Mouse (Mus musculus) left cerebral cortex, postnatal 4 days (tissue): ENCODE data around the gene Obp2a. TPM values are rescaled to one million over a fixed set of nuclear protein-coding genes. Genes with fewer than 3 reads are reported as not detected.
"Not testable (repeated sequence)": the region's sequence is repeated elsewhere in the genome, so short reads cannot be mapped to it uniquely, and the experiment has no call there.

ENCODE experiments used
- DNase-seq: peaks from one replicate; pipeline ENCODE4 v3.0.0-alpha.2; 2022
- intact Hi-C: fragments of 180-260 bp; cut with DNase I; formaldehyde crosslinking; loops from one replicate; pipeline ENCODE4 v1.15.1; 2025
- total RNA-seq, 2 experiments: library from RNA; stranded (reverse); gene quantifications; 2 replicates each; pipeline ENCODE4 v1.2.3; 2021

Gene Obp2a
- total RNA-seq: not detected

GRCm38 (mm10) chr2:25699743-25700142, at the start of gene Obp2a:
Obp2a (plus strand) TSS chr2:25700043.
- DNase-seq, intact Hi-C loops: not testable (repeated sequence)

GRCm38 (mm10) chr2:25652902-25653301, 46.9 kb upstream of the Obp2a start, which contains the start of gene Lcn8:
Lcn8 (plus strand) TSS chr2:25653120.
- no peak for DNase-seq
- intact Hi-C loops: no loop called here

DNA sequence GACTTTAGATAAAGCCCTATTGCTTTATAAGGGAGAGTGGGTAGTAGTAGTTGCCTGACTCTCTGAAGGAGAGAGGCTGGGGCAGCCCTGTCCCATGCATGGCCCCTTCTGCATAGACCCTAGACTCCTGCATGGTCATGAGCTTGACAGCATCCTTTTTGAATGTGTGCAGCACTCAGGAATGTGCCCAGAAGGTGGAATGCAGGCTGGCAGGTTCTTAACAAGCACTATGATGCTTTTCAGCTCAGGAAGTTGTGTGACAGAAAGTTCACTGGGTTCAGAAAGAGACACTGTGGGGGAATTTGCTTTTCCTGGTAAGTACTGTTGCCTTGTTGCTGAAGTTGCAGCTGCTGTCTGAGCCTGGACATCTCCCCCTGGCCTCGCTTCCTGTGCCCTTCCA, 45.3 kb upstream of the Obp2a start:
- no peak for DNase-seq
- intact Hi-C loops: no loop called here

- DNase-seq: peak; percentile 32
- intact Hi-C loops: no loop called here
Measured at GRCm38 (mm10) chr2:25656691-25657090, 43.2 kb upstream of the Obp2a start.

- intact Hi-C loops: no loop called here
- DNase-seq: peak; percentile 63
Measured at GRCm38 (mm10) chr2:25657246-25657645, 42.6 kb upstream of the Obp2a start.

GRCm38 (mm10) chr2:25657652-25658051, 42.2 kb upstream of the Obp2a start, which contains the start of gene Lcn5:
Lcn5 (plus strand) TSS chr2:25657952.
- intact Hi-C loops: no loop called here
- DNase-seq: no peak

DNA sequence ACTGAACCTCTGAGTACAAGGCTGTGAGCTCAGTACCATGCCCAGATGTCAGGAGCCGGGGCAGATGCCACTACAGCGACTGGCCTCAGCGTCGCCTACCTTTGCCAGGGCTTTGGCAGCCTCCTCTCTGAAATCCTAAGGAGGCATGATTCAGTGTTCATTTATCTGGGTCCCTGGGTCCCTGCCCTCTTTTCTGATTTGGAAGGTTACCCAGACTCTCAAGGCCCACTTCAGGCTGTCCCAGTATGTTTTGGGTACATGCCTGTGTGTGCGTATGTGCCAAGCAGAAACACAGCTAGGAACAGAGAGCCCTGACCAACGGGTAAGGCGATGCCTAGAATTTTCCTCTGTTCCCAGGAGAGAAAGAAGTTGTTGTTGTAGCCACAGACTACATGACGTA, 39.6 kb upstream of the Obp2a start:
- DNase-seq: no peak
- intact Hi-C loops: no loop called here

GRCm38 (mm10) chr2:25661245-25661970, 38.4 kb upstream of the Obp2a start:
- intact Hi-C loops: no loop called here
- peak; percentile 29 for DNase-seq

DNA sequence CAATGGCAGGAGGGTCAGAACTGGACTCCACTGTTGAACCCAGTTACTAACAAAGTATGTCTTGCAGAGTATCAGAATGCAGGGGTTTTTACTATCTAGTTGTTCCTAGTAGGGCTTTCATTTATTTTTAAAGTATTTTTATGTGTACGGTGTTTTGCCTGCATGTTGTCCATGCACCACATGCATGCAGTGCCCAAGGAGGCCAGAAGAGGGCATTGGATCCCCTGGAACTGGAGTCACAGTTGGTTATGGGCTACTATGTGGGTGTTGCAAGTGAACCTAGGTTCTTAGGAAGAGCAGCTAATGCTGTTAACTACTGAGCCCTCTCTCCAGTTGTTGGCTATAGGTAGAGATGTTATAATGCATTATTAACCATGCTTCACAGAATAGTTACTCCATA, 36.3 kb upstream of the Obp2a start:
- peak; percentile 66 for DNase-seq
- intact Hi-C loops: no loop called here

GRCm38 (mm10) chr2:25664125-25664524, 35.7 kb upstream of the Obp2a start:
- intact Hi-C loops: no loop called here

DNA sequence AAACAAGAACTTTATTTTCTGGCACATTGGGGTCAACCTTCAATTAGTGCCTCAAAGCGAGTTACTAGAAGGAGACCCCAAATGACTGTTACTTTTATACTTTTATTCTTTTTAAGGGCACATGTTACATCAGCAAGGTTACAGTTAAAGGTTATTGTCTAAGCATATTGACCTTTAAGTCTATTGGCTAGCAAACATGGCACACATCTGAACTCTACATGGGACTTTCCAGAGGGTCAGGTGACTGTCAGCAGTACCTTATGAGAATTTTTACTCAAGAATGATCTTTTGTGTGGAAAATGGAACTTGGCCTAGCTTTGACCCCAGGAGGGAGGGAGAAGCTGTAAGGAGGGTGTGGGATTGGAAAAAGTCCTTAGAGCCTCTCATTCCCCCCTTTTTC, 33.3 kb upstream of the Obp2a start:
- DNase-seq: no peak
- intact Hi-C loops: no loop called here

More at GRCm38 (mm10) chr2:25664125-25664524, 35.7 kb upstream of the Obp2a start:
- no peak for DNase-seq

- intact Hi-C loops: no loop called here
- DNase-seq: no peak
Measured at GRCm38 (mm10) chr2:25676486-25676885, 23.4 kb upstream of the Obp2a start, which contains the start of gene Lcn6. Lcn6 (plus strand) TSS chr2:25676786.

DNA sequence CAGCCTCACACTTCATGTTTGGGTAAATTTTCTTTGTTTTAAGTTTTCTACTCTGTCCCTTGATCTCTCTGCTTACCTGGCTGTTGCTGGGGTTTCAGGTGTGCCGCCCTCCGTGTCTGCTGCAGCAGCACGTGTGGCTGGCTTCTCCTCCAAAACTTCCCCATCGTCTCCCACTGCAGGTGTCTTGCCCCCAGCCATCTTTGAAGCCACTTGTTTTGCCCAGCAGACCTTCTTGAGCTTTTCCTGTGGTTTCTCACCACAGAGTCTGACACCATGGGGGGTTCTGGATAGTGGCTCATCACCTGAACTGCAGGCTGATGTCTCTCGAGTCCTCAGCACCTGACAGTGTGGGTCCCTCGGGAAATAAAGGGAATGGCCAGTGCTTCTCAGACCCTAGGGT, 20.3 kb upstream of the Obp2a start:
- no peak for DNase-seq
- intact Hi-C loops: no loop called here

GRCm38 (mm10) chr2:25682426-25682825, 17.4 kb upstream of the Obp2a start, which contains the start of gene Lcn10:
Lcn10 (plus strand) TSS chr2:25682726.
- intact Hi-C loops: no loop called here

DNA sequence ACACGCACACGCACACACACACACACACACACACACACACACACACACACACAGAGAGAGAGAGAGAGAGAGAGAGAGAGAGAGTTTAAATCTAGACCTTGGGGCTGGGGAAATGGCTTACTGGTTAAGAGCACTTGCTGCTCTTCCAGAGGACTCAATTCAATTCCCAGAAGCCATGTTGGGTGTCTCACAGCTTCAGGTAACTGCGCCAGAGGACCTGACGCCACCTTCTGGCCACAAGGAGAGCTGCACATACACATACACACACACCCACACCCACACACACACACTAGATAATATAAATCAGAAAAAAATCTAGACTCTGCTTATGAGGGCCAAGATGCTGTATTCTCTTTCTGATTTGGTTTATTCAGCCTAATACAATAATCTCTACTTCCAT, 12.9 kb upstream of the Obp2a start:
- no peak for DNase-seq
- intact Hi-C loops: no loop called here

More at GRCm38 (mm10) chr2:25682426-25682825, 17.4 kb upstream of the Obp2a start, which contains the start of gene Lcn10:
- no peak for DNase-seq

GRCm38 (mm10) chr2:25694605-25695004, 5.2 kb upstream of the Obp2a start:
- intact Hi-C loops: no loop called here

GRCm38 (mm10) chr2:25696951-25697350, 2.9 kb upstream of the Obp2a start:
- DNase-seq: no peak
- intact Hi-C loops: no loop called here

More at GRCm38 (mm10) chr2:25694605-25695004, 5.2 kb upstream of the Obp2a start:
- peak; percentile 64 for DNase-seq

GRCm38 (mm10) chr2:25698696-25699095, 1.1 kb upstream of the Obp2a start:
- intact Hi-C loops: no loop called here
- no peak for DNase-seq

DNA sequence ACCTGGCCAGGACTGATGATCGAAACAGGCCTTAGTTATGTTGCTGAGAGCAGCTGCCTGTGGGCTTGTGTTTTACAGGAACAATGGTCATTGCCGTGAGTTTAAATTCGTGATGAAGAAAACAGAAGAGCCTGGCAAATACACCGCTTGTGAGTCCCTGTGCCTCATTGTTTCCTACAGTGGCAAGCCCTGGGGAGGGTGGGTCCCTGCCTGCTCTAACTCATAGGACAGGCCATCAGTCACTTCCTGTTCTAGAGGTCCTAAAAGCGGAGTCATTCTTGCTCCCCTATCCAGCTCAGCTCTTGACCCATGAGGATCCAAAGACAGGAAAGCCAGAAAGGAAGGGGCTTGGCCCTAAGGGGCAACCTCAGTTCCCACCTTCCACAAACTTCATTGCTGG, 1.2 kb downstream of the Obp2a start:
- no peak for DNase-seq
- intact Hi-C loops: no loop called here

GRCm38 (mm10) chr2:25703706-25704105, 3.9 kb downstream of the Obp2a start:
- intact Hi-C loops: no loop called here
- no peak for DNase-seq

- DNase-seq: peak; percentile 90
- intact Hi-C loops: no loop called here
Measured at GRCm38 (mm10) chr2:25706643-25707481, 7.0 kb downstream of the Obp2a start, which contains the start of gene Bmyc. Bmyc (plus strand) TSS chr2:25706739.
